Mouse (Mus musculus): ENCODE measurements around the gene Palm2.

- TF ChIP-seq CTCF (IDR thresholded peaks at IDR 0.05; ENCODE audit: insufficient read depth, low read depth, low read length) (no peak), POLR2A (IDR thresholded peaks at IDR 0.05; ENCODE audit: insufficient read depth, low read depth, low read length) (no peak)
Measured at GRCm38 (mm10) chr4:57656388-57656787, 222.3 kb downstream of the Palm2 start.

Data from olfactory bulb, adult 2 months (tissue).